Mouse (Mus musculus): ENCODE results near the gene Cyp4f18. TPM values are rescaled to one million over a fixed set of nuclear protein-coding genes. Genes with fewer than 3 reads are reported as not detected.

Gene Cyp4f18
- polyA plus RNA-seq (2015; fragmentation: Illumina TruSeq; extraction: RNeasy Lipid Tissue Mini Kit (QIAGEN cat#74804); ENCODE audit: insufficient read depth, low replicate concordance): 35.6 TPM

GRCm38 (mm10) chr8:72009473-72009872, at the start of gene Cyp4f18:
Gene Cyp4f18 (minus strand): TSS chr8:72009626.

GRCm38 (mm10) chr8:72040918-72041317, 31.5 kb upstream of the Cyp4f18 start, which contains the start of gene Olfr372:
Gene Olfr372 (plus strand): TSS chr8:72041218.

DNA sequence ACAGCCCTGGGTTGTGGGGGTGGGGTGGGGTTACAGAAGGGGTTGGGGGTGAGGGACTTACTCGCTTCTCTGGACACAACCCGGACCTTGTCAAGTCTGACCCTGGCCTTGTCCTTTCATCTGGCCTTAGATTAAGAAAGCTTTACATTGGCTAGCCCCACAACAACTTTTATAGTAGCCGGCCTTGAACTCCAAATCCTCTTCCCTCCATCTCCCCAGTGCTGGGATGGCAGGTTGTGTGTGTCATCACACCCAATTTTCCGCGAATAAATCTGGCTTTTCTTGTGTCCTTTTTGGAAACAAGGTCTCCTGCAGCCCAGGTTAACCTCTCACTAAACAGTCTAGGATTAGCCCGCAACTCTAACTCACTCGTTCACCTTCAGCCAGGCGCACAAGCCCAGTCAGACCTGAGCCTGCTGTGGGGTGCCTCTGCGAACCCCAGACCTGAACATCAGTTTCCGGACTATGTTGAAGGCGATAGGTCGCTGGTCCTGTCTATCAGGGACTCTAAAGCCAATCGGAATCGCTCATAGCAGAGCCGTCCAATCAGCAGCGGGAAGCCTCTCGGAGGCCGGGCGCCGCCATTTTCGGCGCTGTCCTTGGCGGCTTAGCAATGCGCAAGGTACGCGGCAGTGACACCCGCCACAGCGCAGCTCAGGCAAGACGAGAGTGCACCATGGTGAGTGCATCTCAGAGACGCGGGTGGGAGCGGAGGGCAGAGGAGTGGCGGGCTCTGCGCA, 58.8 kb downstream of the Cyp4f18 start, which contains the start of gene Zfp961:
Gene Zfp961 (plus strand): TSS at position 557 of the 740 bp plus-strand sequence.

Other genes starting within 250 kb of the Cyp4f18 start
- gene Zfp709, start 127.6 kb downstream of the Cyp4f18 start, polyA plus RNA-seq (2015; fragmentation: Illumina TruSeq; extraction: RNeasy Lipid Tissue Mini Kit (QIAGEN cat#74804); ENCODE audit: insufficient read depth, low replicate concordance): 18.8 TPM
- 13.7 TPM for gene Zfp882, start 101.0 kb downstream of the Cyp4f18 start, polyA plus RNA-seq (2015; fragmentation: Illumina TruSeq; extraction: RNeasy Lipid Tissue Mini Kit (QIAGEN cat#74804); ENCODE audit: insufficient read depth, low replicate concordance)
- 46.6 TPM for gene Zfp617, start 101.0 kb downstream of the Cyp4f18 start, polyA plus RNA-seq (2015; fragmentation: Illumina TruSeq; extraction: RNeasy Lipid Tissue Mini Kit (QIAGEN cat#74804); ENCODE audit: insufficient read depth, low replicate concordance)
- 56.0 TPM for gene Zfp961, start 58.6 kb downstream of the Cyp4f18 start, polyA plus RNA-seq (2015; fragmentation: Illumina TruSeq; extraction: RNeasy Lipid Tissue Mini Kit (QIAGEN cat#74804); ENCODE audit: insufficient read depth, low replicate concordance)
- gene Olfr372, start 31.6 kb upstream of the Cyp4f18 start, polyA plus RNA-seq (2015; fragmentation: Illumina TruSeq; extraction: RNeasy Lipid Tissue Mini Kit (QIAGEN cat#74804); ENCODE audit: insufficient read depth, low replicate concordance): 0.08 TPM
- gene Olfr373, start 73.6 kb upstream of the Cyp4f18 start, polyA plus RNA-seq (2015; fragmentation: Illumina TruSeq; extraction: RNeasy Lipid Tissue Mini Kit (QIAGEN cat#74804); ENCODE audit: insufficient read depth, low replicate concordance): not detected
- 0.10 TPM for gene Olfr374, start 97.4 kb upstream of the Cyp4f18 start, polyA plus RNA-seq (2015; fragmentation: Illumina TruSeq; extraction: RNeasy Lipid Tissue Mini Kit (QIAGEN cat#74804); ENCODE audit: insufficient read depth, low replicate concordance)
- gene Tpm4, start 125.3 kb upstream of the Cyp4f18 start, polyA plus RNA-seq (2015; fragmentation: Illumina TruSeq; extraction: RNeasy Lipid Tissue Mini Kit (QIAGEN cat#74804); ENCODE audit: insufficient read depth, low replicate concordance): 486 TPM
- 177 TPM for gene Rab8a, start 151.6 kb upstream of the Cyp4f18 start, polyA plus RNA-seq (2015; fragmentation: Illumina TruSeq; extraction: RNeasy Lipid Tissue Mini Kit (QIAGEN cat#74804); ENCODE audit: insufficient read depth, low replicate concordance)
- 26.3 TPM for gene Hsh2d, start 180.0 kb upstream of the Cyp4f18 start, polyA plus RNA-seq (2015; fragmentation: Illumina TruSeq; extraction: RNeasy Lipid Tissue Mini Kit (QIAGEN cat#74804); ENCODE audit: insufficient read depth, low replicate concordance)
- gene Cib3, start 203.2 kb upstream of the Cyp4f18 start, polyA plus RNA-seq (2015; fragmentation: Illumina TruSeq; extraction: RNeasy Lipid Tissue Mini Kit (QIAGEN cat#74804); ENCODE audit: insufficient read depth, low replicate concordance): 0.79 TPM
- gene Gm11034, start 204.0 kb upstream of the Cyp4f18 start, polyA plus RNA-seq (2015; fragmentation: Illumina TruSeq; extraction: RNeasy Lipid Tissue Mini Kit (QIAGEN cat#74804); ENCODE audit: insufficient read depth, low replicate concordance): not detected
- gene Fam32a, start 210.1 kb upstream of the Cyp4f18 start, polyA plus RNA-seq (2015; fragmentation: Illumina TruSeq; extraction: RNeasy Lipid Tissue Mini Kit (QIAGEN cat#74804); ENCODE audit: insufficient read depth, low replicate concordance): 74.4 TPM
- gene Ap1m1, start 230.4 kb upstream of the Cyp4f18 start, polyA plus RNA-seq (2015; fragmentation: Illumina TruSeq; extraction: RNeasy Lipid Tissue Mini Kit (QIAGEN cat#74804); ENCODE audit: insufficient read depth, low replicate concordance): 94.1 TPM

Data from spleen, adult 10 weeks (tissue).